Mouse (Mus musculus) ES-E14 (cell line): ENCODE measurements around the gene 1700030J22Rik.

Source experiments
- HCFC1 ChIP-seq: IDR thresholded peaks from 2 replicates; pipeline ENCODE4 v1.6.1; 2012; ENCODE audit warnings: low read length, inconsistent platforms, borderline replicate concordance; ENCODE audit not compliant: insufficient read depth
- MAFK ChIP-seq: IDR thresholded peaks from 2 replicates; pipeline ENCODE4 v1.6.1; 2014; ENCODE audit warnings: mild to moderate bottlenecking, low read depth, low read length, inconsistent platforms; ENCODE audit not compliant: insufficient read depth
- ZC3H11A ChIP-seq: IDR thresholded peaks from 2 replicates; pipeline ENCODE4 v1.6.1; 2012; ENCODE audit warnings: low read depth, mild to moderate bottlenecking, inconsistent platforms, low read length, borderline replicate concordance

GRCm38 (mm10) chr8:117017896-117018295, 39.1 kb upstream of the 1700030J22Rik start:
- TF ChIP-seq ZC3H11A: no peak
- TF ChIP-seq HCFC1: no peak
- no peak for TF ChIP-seq MAFK
